ENCODE assay signal across 13 mouse cellular contexts in genomic region chr16:6139432-6139831, GRCm38 (mm10).
"Had no signal": no experiment of that assay in that cellular context is flagged by ENCODE, and none has a peak within 500 bp of the region (broad histone marks: within the 10 kb centered on the region; RNA-seq: fewer than 3 reads in every experiment).

No protein-coding gene starts in this region.

- H3K4me1 ChIP-seq: kidney, embryonic 15.5 days; liver, embryonic 13.5 days; neural tube, embryonic 12.5 days had no signal

- DNase-seq: kidney, adult 8-10 months; kidney, postnatal 10 days; kidney, postnatal 4 days; liver, embryonic 13.5 days; lung, adult 2 months; lung, postnatal 14 days; lung, postnatal 4 days; midbrain, embryonic 14.5 days; thymus, adult 18-20 months; thymus, postnatal 36 days had no signal

- H3K27me3 ChIP-seq: kidney, embryonic 15.5 days; liver, embryonic 13.5 days; neural tube, embryonic 12.5 days; neural tube, embryonic 15.5 days had no signal

- H3K4me3 ChIP-seq: kidney, embryonic 15.5 days; liver, embryonic 13.5 days; neural tube, embryonic 12.5 days; neural tube, embryonic 15.5 days had no signal

- H3K9me3 ChIP-seq: kidney, embryonic 15.5 days; liver, embryonic 13.5 days; neural tube, embryonic 12.5 days; neural tube, embryonic 15.5 days had no signal

- H3K36me3 ChIP-seq: kidney, embryonic 15.5 days; liver, embryonic 13.5 days; neural tube, embryonic 12.5 days; neural tube, embryonic 15.5 days had no signal

- H3K27ac ChIP-seq: kidney, embryonic 15.5 days; liver, embryonic 13.5 days; neural tube, embryonic 12.5 days; neural tube, embryonic 15.5 days had no signal
